Mouse (Mus musculus) ES-E14 (cell line): ENCODE results near the gene Tmem132e.

Source experiments
- HCFC1 ChIP-seq: IDR thresholded peaks from 2 replicates; pipeline ENCODE4 v1.6.1; 2012; ENCODE audit warnings: low read length, inconsistent platforms, borderline replicate concordance; ENCODE audit not compliant: insufficient read depth
- ZC3H11A ChIP-seq: IDR thresholded peaks from 2 replicates; pipeline ENCODE4 v1.6.1; 2012; ENCODE audit warnings: low read depth, mild to moderate bottlenecking, inconsistent platforms, low read length, borderline replicate concordance
- ZNF384 ChIP-seq: IDR thresholded peaks from 2 replicates; pipeline ENCODE4 v1.6.1; 2012; ENCODE audit warnings: low read depth, low read length, inconsistent platforms

DNA sequence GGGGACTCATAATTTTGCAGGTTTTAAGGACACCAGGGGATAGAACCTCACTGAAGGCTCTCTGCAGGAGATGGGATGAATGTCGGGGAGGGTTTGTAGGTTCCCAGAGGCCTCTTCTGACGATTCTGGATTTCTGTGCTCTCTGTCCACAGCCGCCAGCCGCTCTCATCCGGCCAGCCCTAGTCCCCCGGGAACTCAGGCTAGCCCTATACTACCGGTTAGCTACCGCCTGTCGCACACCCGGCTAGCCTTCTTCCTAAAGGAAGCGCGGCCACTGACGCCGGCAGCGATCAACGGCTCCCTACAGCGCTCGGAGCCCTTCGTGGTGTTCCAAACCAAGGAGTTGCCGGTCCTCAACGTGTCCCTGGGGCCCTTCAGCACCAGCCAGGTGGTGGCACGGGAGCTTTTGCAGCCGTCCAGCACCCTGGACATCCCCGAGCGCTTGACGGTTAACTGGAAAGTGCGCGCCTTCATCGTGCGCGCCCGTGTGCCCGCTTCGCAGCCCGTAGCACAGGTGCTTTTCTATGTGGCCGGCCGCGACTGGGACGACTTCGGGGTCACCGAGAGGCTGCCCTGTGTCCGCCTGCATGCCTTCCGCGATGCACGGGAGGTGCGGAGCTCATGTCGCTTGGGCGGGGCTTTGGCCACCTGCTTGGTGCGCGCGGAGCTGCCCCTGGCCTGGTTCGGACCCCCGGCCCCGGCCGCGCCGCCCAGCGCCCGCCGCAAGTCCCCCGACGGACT is 45.6 kb downstream of the Tmem132e start:
- TF ChIP-seq HCFC1 (no peak), ZNF384 (no peak), ZC3H11A (no peak)
